Mouse (Mus musculus): ENCODE measurements around the gene Zdhhc9. TPM values are rescaled to one million over a fixed set of nuclear protein-coding genes. Genes with fewer than 3 reads are reported as not detected.

The Zdhhc9 gene
- polyA plus RNA-seq, 1 experiment from 2014 or later: 7.1 TPM

DNA sequence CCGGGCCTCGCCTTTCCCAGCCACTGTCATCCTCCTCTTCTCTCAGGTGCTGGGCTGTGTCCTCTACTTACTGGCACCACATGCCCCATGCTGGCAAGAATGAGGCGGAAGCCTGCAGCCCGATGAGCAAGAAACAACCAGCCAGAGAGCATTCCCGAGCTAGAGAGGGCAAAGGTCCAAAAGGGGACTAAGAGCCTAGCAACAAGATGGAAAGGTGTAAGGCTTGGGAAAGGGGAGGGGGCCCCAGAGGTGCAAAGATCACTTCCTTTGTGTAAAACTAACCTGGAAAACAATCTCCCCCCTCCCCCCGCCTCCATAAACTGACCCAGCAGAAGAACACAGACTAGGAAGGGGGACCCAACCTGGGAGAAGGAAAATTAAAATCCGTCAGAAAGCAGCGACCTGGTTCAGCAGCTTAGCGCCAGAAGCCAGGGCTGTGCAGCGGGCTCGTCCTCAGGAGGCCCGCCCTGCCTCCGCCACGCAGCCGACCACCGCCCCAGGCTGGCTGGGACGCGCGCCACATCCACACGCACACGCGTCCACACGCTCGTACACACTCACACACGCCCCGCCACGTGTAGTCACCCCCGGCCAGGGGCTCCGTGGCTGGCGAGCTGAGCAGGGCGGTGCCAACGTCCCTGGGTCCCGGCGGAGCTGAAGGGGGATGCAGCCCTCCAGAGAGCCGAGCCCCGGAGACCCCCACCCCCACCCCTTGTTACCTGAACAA, 754 bp downstream of the Zdhhc9 start:
- peak overlapping the region; percentile 44 for H3K27ac ChIP-seq (ENCODE audit: low read depth, low read length)
- no peaks in the 10 kb centered on the region for H3K9me3 ChIP-seq (replicated peaks; ENCODE audit: control insufficient read depth, low read length)
- H3K36me3 ChIP-seq (ENCODE audit: control insufficient read depth, insufficient read depth, low read length): no peaks in the 10 kb centered on the region
- H3K4me2 ChIP-seq (ENCODE audit: low read length): peak overlapping the region; percentile 50
- H3K9ac ChIP-seq (ENCODE audit: low read length): peak overlapping the region; percentile 68
- H3K4me1 ChIP-seq (ENCODE audit: control insufficient read depth, insufficient read depth, low read length): no peaks in the 10 kb centered on the region
- peak; percentile 83 for ATAC-seq
- peak; percentile 34 for DNase-seq (ENCODE audit: low spot score)
- WGBS: 19% methylated on average over 35 of the region's 36 CpGs
- no peaks in the 10 kb centered on the region for H3K27me3 ChIP-seq (replicated peaks; ENCODE audit: control insufficient read depth, insufficient read depth, low read length)
- peak overlapping the region; percentile 57 for H3K4me3 ChIP-seq (ENCODE audit: low read depth, low read length)

DNA sequence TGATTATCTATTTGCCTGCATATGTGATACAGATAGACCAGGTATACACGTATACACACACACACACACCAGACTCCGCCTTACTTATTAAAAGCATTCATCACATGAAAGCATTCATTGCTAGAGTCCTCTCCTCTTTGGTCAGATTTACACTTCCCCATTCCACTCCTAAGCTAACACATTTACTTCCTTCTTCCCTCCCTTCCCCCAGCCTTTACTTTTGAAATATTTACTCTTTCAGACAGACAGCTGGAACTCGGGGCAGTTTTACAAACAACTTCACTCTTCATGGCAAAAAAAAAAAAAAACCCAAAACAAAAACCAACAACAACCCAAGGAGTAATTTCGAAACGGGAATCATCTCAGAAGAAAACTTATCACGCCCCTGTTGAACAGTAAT, 4.2 kb downstream of the Zdhhc9 start:
- no peak for DNase-seq (ENCODE audit: low spot score)
- no peak overlapping the region for H3K4me2 ChIP-seq (ENCODE audit: low read length)
- H3K9me3 ChIP-seq (replicated peaks; ENCODE audit: control insufficient read depth, low read length): no peaks in the 10 kb centered on the region
- no peak overlapping the region for H3K27ac ChIP-seq (ENCODE audit: low read depth, low read length)
- 0 out of 2 replicates have a peak, but pooled peaks cover 3% of the 10 kb centered on the region for H3K36me3 ChIP-seq (ENCODE audit: control insufficient read depth, insufficient read depth, low read length)
- no peak overlapping the region for H3K4me3 ChIP-seq (ENCODE audit: low read depth, low read length)
- H3K9ac ChIP-seq (ENCODE audit: low read length): no peak overlapping the region
- 62% methylated on average over 6 of the region's 6 CpGs for WGBS
- no peak for ATAC-seq
- H3K27me3 ChIP-seq (replicated peaks; ENCODE audit: control insufficient read depth, insufficient read depth, low read length): no peaks in the 10 kb centered on the region
- no peaks in the 10 kb centered on the region for H3K4me1 ChIP-seq (ENCODE audit: control insufficient read depth, insufficient read depth, low read length)

- Histone ChIP-seq H3K27me3 (replicated peaks; ENCODE audit: control insufficient read depth, insufficient read depth, low read length) (no peaks in the 10 kb centered on the region), H3K9me3 (replicated peaks; ENCODE audit: control insufficient read depth, low read length) (no peaks in the 10 kb centered on the region), H3K9ac (ENCODE audit: low read length) (no peak overlapping the region), H3K4me2 (ENCODE audit: low read length) (no peak overlapping the region), H3K36me3 (ENCODE audit: control insufficient read depth, insufficient read depth, low read length) (0 out of 2 replicates have a peak, but pooled peaks cover 3% of the 10 kb centered on the region), H3K4me1 (ENCODE audit: control insufficient read depth, insufficient read depth, low read length) (no peaks in the 10 kb centered on the region), H3K4me3 (ENCODE audit: low read depth, low read length) (no peak overlapping the region), H3K27ac (ENCODE audit: low read depth, low read length) (no peak overlapping the region)
- DNase-seq (ENCODE audit: low spot score) (no peak), ATAC-seq (no peak)
- 78% methylated on average over 7 of the region's 7 CpGs for WGBS
Observed at GRCm38 (mm10) chrX:48203763-48204162, 4.9 kb downstream of the Zdhhc9 start.

GRCm38 (mm10) chrX:48202995-48203394, 5.7 kb downstream of the Zdhhc9 start:
- no peak overlapping the region for H3K4me3 ChIP-seq (ENCODE audit: low read depth, low read length)
- no peak for DNase-seq (ENCODE audit: low spot score)
- H3K36me3 ChIP-seq (ENCODE audit: control insufficient read depth, insufficient read depth, low read length): 0 out of 2 replicates have a peak, but pooled peaks cover 3% of the 10 kb centered on the region
- no peaks in the 10 kb centered on the region for H3K9me3 ChIP-seq (replicated peaks; ENCODE audit: control insufficient read depth, low read length)
- no peak overlapping the region for H3K27ac ChIP-seq (ENCODE audit: low read depth, low read length)
- H3K4me1 ChIP-seq (ENCODE audit: control insufficient read depth, insufficient read depth, low read length): no peaks in the 10 kb centered on the region
- H3K27me3 ChIP-seq (replicated peaks; ENCODE audit: control insufficient read depth, insufficient read depth, low read length): no peaks in the 10 kb centered on the region
- H3K9ac ChIP-seq (ENCODE audit: low read length): no peak overlapping the region
- H3K4me2 ChIP-seq (ENCODE audit: low read length): no peak overlapping the region
- ATAC-seq: no peak
- 80% methylated on average over 4 of the region's 4 CpGs for WGBS

DNA sequence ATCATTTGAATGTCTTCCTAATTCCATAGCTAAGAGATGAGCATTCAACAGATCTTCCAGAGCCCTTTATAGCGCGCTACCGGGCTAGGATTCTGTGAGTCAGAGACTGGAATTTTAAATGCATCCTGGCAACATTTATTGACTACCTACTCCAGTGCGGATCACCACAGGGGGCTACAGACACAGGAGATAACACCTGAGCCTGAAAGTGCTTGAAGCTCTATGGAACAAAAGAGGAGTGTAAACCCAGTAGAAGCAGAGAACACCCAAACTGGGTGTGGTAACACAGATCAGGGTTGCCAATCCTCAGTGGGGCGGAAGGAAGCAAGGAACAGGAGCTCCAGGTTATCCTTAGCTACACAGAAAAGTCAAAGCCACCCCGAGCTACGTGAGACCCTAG, 6.2 kb downstream of the Zdhhc9 start:
- no peak overlapping the region for H3K27ac ChIP-seq (ENCODE audit: low read depth, low read length)
- no peaks in the 10 kb centered on the region for H3K9me3 ChIP-seq (replicated peaks; ENCODE audit: control insufficient read depth, low read length)
- 0 out of 2 replicates have a peak, but pooled peaks cover 3% of the 10 kb centered on the region for H3K36me3 ChIP-seq (ENCODE audit: control insufficient read depth, insufficient read depth, low read length)
- DNase-seq (ENCODE audit: low spot score) (no peak), ATAC-seq (no peak)
- no peak overlapping the region for H3K4me3 ChIP-seq (ENCODE audit: low read depth, low read length)
- H3K27me3 ChIP-seq (replicated peaks; ENCODE audit: control insufficient read depth, insufficient read depth, low read length): no peaks in the 10 kb centered on the region
- no peaks in the 10 kb centered on the region for H3K4me1 ChIP-seq (ENCODE audit: control insufficient read depth, insufficient read depth, low read length)
- no peak overlapping the region for H3K9ac ChIP-seq (ENCODE audit: low read length)
- WGBS: 86% methylated on average over 7 of the region's 7 CpGs
- H3K4me2 ChIP-seq (ENCODE audit: low read length): no peak overlapping the region

DNA sequence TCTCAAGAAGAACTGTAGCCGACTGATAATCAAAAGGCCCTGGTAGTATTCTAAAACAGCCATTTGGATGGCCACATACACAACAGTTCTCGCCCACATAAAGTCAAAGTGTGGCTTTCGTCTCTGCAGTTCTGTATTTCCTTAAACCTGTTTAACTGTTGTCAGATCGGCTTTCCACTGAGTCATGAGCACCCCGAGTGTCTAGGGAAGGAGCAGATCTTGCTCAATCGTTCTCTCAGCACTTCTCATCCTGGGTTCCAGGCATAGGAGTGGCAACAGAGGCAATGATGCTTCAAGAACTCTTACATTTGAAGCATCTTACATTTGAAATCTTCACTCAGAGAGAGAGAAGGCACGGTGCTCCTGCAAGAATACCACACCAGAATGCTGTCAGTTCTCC, 6.7 kb downstream of the Zdhhc9 start:
- WGBS: 85% methylated on average over 7 of the region's 7 CpGs
- H3K27ac ChIP-seq (ENCODE audit: low read depth, low read length): no peak overlapping the region
- DNase-seq (ENCODE audit: low spot score) (no peak), ATAC-seq (no peak)
- no peaks in the 10 kb centered on the region for H3K9me3 ChIP-seq (replicated peaks; ENCODE audit: control insufficient read depth, low read length)
- H3K4me3 ChIP-seq (ENCODE audit: low read depth, low read length): no peak overlapping the region
- no peak overlapping the region for H3K9ac ChIP-seq (ENCODE audit: low read length)
- 0 out of 2 replicates have a peak, but pooled peaks cover 3% of the 10 kb centered on the region for H3K36me3 ChIP-seq (ENCODE audit: control insufficient read depth, insufficient read depth, low read length)
- no peaks in the 10 kb centered on the region for H3K27me3 ChIP-seq (replicated peaks; ENCODE audit: control insufficient read depth, insufficient read depth, low read length)
- H3K4me1 ChIP-seq (ENCODE audit: control insufficient read depth, insufficient read depth, low read length): no peaks in the 10 kb centered on the region
- no peak overlapping the region for H3K4me2 ChIP-seq (ENCODE audit: low read length)

- ATAC-seq: no peak
- Histone ChIP-seq H3K9me3 (replicated peaks; ENCODE audit: control insufficient read depth, low read length) (no peaks in the 10 kb centered on the region), H3K4me2 (ENCODE audit: low read length) (no peak overlapping the region), H3K9ac (ENCODE audit: low read length) (no peak overlapping the region), H3K36me3 (ENCODE audit: control insufficient read depth, insufficient read depth, low read length) (0 out of 2 replicates have a peak, but pooled peaks cover 3% of the 10 kb centered on the region), H3K27ac (ENCODE audit: low read depth, low read length) (no peak overlapping the region), H3K27me3 (replicated peaks; ENCODE audit: control insufficient read depth, insufficient read depth, low read length) (no peaks in the 10 kb centered on the region), H3K4me1 (ENCODE audit: control insufficient read depth, insufficient read depth, low read length) (no peaks in the 10 kb centered on the region), H3K4me3 (ENCODE audit: low read depth, low read length) (no peak overlapping the region)
- 89% methylated on average over 3 of the region's 3 CpGs for WGBS
- no peak for DNase-seq (ENCODE audit: low spot score)
Observed at GRCm38 (mm10) chrX:48200699-48201098, 8.0 kb downstream of the Zdhhc9 start.

DNA sequence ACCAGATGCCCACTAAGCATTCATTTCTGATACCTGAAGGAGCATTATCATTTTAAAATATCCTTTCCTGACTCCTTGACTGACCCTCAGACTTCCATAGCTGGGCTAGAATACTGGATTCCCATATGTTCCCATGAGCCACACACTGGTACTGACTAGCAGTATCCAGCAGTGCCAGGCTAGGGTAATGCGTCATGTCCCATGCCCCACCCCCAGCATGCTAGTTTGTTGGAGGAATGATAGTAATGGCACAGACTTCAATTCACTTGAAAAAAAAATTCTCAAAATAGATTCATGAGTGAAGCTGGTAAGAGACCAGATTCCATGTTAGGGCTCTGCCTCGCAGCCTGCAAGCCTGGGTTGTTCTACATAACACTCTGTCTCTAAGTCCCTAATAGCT, 9.7 kb downstream of the Zdhhc9 start:
- H3K4me1 ChIP-seq (ENCODE audit: control insufficient read depth, insufficient read depth, low read length): no peaks in the 10 kb centered on the region
- no peaks in the 10 kb centered on the region for H3K27me3 ChIP-seq (replicated peaks; ENCODE audit: control insufficient read depth, insufficient read depth, low read length)
- no peak overlapping the region for H3K9ac ChIP-seq (ENCODE audit: low read length)
- 0 out of 2 replicates have a peak, but pooled peaks cover 3% of the 10 kb centered on the region for H3K36me3 ChIP-seq (ENCODE audit: control insufficient read depth, insufficient read depth, low read length)
- no peak overlapping the region for H3K4me2 ChIP-seq (ENCODE audit: low read length)
- no peak for DNase-seq (ENCODE audit: low spot score)
- 88% methylated on average over 2 of the region's 2 CpGs for WGBS
- ATAC-seq: no peak
- H3K27ac ChIP-seq (ENCODE audit: low read depth, low read length): no peak overlapping the region
- H3K4me3 ChIP-seq (ENCODE audit: low read depth, low read length): no peak overlapping the region
- no peaks in the 10 kb centered on the region for H3K9me3 ChIP-seq (replicated peaks; ENCODE audit: control insufficient read depth, low read length)

DNA sequence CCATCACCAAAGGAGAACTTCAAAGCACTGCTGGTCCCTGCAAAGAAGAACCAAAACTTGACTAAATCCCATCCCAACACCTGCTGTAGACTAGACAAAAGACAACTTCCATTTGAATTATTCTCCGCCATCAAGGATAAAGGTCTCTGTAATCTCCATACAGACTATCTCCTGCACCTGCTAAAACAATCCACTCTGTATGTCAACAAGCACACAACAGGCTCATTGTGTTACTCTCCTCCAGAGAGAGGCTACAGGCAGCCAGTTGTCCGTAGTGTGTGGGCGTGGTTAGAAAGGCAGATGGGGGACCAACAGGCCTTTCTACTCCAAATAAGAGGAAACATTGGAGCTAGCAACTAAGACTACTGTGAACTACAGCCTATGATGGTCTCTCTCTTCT, 10.8 kb downstream of the Zdhhc9 start:
- H3K4me2 ChIP-seq (ENCODE audit: low read length): no peak overlapping the region
- H3K4me1 ChIP-seq (ENCODE audit: control insufficient read depth, insufficient read depth, low read length): no peaks in the 10 kb centered on the region
- DNase-seq (ENCODE audit: low spot score) (no peak), ATAC-seq (no peak)
- H3K27ac ChIP-seq (ENCODE audit: low read depth, low read length): no peak overlapping the region
- H3K4me3 ChIP-seq (ENCODE audit: low read depth, low read length): no peak overlapping the region
- WGBS: 80% methylated on average over 3 of the region's 3 CpGs
- H3K9ac ChIP-seq (ENCODE audit: low read length): no peak overlapping the region
- no peaks in the 10 kb centered on the region for H3K9me3 ChIP-seq (replicated peaks; ENCODE audit: control insufficient read depth, low read length)
- no peaks in the 10 kb centered on the region for H3K27me3 ChIP-seq (replicated peaks; ENCODE audit: control insufficient read depth, insufficient read depth, low read length)
- H3K36me3 ChIP-seq (ENCODE audit: control insufficient read depth, insufficient read depth, low read length): peaks cover 8% of the 10 kb centered on the region; the same call in 1 of the 2 replicates
